Mouse (Mus musculus): Measurements from ENCODE around the gene Aprt. TPM values are rescaled to one million over a fixed set of nuclear protein-coding genes. Genes with fewer than 3 reads are reported as not detected.
A peak's percentile ranks its signal among the peaks of the same experiment; 100 is the strongest.

The Aprt gene
- total RNA-seq, 2 experiments from 2014 or later, result 152 to 258 TPM

DNA sequence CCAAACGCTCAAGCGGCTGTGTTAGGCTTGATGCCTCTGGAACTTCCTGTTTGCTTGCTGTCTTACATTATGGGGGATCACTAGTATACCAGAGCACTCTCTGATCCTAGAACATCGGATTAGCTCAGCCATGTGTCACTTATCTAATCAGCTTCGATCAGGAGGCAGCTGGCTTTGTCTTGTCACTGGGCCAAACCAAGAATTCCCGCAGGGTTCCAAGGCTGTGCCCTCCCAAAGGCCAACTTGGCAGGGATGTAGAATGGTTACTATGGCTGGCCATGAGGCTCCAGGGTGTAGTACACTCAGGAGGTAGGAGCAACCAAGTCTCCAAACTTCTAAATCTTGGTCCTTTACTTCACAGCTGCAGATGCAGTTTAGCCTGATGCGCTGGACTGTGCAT lies 9.9 kb downstream of the Aprt start:
- no peak for ATAC-seq (replicated peaks; ENCODE audit: poor library complexity)

DNA sequence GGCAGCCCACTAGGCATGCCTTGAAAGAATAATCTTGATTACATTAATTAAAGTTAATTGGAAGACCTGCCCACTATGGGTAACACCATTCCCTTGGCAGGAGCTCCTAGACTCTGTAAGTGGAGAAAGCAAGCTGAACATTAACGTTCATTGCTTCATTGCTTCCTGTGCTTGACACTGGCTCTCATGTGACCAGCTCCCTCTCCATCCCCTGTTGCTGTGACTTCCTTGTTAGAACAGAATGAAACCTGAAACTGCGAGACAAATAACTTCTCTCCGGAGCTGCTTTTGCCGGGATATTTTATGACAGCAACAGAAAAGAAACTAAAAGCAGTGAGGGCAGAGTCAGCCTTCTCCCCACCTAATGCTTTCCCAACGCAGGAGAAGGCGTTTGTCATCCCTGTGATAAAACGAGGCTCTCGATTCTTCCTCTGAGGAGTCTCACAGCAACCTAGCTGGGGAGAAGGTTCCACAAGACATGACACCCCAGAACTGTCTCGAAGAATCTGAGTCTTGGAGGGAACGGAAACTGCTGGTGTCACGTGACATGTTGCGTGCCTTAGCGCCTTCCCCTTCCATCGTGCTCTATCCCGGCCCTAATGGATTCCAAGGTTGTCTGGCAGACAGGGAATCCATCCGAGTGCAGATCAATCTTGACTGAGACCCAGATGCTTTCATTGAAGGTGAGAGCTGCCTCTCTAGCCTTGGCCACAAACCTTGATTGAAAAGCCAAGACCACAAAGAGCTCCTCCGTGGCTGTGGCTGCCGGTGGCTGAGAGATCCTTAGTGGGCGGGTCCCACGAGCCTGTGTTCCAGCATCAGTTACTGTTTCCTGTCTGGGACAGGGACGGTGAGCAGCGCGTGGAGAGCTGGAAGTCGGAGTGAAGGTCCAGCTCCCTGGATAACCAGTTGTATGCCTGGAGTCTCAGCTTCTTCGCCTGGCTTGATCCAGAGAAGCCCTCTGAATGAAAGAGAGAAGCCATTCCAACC lies 12.1 kb downstream of the Aprt start:
- ATAC-seq (replicated peaks; ENCODE audit: poor library complexity), result 0 out of 2 replicates have a peak, but pooled peaks have one; percentile 6

DNA sequence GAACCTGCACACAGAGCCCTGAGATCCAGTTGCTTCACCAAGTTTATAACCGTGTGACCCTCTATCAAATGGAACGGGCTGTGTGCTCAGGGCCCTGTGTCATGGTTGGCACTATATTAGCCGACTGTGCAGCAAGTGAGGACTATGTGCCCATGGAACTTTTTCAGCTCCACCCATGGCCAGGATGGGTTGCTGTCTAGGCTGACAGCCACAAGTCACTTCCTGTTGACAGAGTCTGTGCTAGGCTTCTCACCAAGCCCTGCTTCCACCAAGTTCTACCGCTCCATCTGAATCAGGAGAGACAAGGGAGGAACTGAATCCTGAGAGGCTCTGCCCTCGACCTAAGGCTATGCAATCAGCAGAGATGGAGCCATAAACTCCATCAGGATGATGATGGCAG lies 15.5 kb downstream of the Aprt start:
- ATAC-seq (replicated peaks; ENCODE audit: poor library complexity), result peak; percentile 26

DNA sequence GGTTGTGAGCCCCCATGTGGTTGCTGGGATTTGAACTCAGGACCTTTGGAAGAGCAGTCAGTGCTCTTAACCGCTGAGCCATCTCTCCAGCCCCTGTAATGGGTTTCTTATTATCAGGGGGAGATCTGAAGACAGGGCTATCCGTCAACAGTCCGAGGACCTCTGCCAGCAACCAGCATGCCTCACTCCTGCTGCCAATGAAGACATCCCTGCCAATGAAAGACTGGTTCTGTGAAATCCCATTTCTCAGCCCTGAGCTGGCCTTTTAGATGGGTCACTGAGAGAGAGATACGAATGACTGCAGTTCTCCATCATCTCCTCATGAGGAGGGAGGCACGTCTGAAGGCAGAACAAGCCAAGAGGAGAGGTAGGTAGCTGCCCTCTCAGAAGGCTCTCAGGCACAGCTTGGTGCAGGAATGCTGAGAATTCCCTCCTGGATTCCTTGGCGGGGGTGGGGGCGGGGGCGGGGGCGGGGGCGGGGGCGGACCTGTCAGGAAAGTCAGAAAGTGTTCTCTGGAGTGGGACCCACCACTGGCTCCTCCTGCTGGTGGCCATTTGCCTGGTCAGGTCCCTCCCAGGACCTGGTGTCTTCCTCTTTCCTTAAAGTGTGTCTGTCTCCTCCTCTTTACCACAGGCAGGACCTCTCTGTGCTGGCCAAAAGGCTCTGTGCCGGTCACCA lies 17.9 kb downstream of the Aprt start:
- no peak; the same call in 1 of the 2 replicates for ATAC-seq (replicated peaks; ENCODE audit: poor library complexity)

DNA sequence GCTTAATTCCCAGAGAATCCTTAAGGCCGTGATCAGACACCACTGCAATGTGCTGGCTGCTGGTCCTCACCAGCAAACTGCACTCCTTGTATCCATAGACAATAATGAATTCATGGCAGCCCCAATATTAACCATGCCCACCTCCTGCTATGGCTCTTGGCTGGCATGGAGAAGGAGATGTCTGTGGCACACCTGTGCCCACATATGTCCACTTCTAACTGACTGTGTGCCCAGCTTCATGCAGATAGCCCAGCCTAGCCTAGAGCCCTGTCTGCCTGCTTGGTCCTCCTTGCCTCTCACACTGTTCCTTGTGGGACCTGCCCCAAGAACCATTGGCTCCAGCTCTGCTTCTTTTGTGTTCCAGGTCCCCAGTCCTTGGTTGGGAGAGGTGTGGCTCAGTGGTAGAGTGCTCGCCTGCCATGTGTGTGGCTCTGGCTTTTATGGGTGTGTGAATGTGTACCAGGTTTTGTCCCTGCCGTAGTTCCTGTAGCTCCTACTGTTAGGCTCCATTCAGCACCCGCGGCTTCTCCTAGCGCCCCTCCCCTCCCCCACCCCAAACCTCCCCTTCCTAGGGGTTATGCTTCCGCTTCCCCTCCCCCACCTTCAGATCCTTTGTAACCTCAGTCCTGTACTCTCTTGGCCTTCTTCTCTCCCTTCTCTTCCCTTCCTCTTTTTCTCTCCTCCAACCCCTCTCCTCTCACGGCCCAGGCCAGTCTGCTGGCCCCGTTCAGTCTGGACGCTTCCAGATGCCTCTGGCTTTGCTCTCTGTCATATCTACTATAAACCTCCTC lies 19.3 kb downstream of the Aprt start:
- peak; percentile 29 for ATAC-seq (replicated peaks; ENCODE audit: poor library complexity)

DNA sequence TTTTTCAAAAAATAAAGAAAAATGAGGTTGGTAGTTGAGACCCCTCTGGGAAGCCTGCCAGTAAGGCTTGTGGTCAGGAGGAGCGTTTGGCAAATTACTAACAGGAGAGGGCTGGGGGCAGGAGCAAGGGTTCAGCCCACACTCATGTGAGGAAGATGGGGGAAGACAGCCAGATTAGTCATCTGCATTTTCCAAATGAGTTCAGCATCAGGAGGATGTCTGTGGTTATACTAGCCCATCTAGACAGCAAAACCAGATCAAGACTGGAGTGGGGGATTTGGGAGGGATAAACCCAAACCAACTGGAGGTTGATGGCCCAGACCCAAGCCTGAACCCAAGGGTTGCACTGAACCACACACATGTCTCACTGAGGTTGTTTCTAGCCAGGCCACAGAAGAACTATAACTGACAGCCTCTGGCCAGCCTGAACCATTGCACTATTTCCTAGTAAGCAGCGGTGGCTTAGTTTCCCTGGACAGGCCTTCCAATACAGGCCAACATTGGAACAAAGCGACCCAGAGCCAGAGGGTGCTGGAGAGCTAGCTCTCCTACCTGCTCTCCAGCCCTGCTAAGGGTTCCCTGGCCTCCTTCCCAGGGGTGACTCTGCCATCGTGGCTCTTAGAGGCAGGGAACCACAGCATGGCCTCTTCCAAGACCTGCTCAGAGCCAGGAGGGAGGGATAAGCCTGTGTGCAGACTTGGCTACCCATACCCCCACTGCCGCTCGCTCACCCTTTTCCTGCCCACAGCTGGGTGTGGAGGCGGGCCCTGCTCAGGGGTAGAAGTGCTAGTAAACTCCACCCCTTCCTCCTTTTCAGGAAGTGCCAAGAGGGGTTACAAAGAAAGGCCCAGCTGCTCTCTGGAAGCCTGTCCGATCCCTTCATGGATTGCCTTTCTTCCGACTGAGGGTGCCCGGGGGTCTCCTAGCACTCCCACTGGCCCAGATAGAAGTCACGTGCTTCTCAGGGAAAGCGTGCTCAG lies 20.4 kb downstream of the Aprt start:
- peak; percentile 81 for ATAC-seq (replicated peaks; ENCODE audit: poor library complexity)

DNA sequence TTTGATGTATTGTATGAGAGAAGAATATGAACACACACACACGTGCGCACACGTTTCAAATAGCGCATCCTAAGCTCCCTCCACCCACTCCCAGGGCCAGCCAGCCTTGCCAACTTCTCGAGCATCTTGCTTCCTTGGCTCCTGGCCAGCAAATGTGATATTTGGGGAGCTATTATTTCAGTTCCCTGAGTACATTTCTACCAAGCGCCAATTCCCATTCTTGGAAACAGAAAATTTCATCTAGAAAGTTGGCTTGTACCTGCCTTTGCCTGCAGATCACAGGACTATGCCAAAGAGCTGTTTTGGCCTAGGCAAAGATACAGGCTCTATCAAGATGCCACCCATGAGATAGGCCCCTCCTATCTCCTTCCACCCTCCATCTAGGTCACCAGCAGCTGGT lies 21.9 kb downstream of the Aprt start:
- no peak for ATAC-seq (replicated peaks; ENCODE audit: poor library complexity)

DNA sequence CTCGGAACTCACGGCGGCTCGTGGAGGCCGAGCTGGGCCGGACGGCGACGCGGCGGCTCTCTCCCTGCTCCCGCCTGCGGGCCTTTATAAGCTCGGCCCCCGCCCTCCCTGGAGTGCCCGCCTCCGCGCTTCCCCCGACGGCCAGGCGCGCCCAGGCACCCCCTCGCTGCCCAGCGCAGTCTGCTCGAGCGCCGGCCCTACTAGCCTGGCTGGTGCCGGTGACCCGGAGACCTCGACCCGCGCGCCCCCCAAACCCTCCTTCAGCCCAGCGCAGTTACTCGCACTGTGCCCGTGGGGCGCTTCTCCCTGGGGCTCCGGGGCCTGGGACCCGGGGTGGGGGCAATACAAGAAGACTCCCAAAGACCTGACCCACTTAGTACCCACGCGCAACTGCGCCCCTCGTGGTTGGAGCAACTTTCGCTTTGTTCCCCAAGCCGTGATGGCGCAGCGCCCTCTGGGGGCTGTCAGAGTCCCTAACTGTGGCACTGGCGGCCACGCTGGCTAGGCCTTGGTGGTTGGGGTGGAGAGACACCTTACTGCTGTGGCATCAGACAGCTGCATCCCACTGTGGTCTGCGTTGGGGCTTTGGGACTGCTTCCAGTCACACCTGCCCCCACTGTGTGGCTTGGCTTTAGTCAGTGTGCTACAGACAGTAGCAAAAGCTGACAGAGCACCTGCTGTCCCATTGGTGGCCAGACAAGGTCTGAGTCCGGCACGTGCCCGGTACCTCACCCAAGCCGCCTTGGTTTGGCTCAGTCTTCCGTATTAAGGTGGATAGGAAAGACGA lies 25.3 kb downstream of the Aprt start, which contains the start of gene Piezo1:
TSS of gene Piezo1 (minus strand) at position 65 of the 787 bp plus-strand sequence.
- peak; percentile 57 for ATAC-seq (replicated peaks; ENCODE audit: poor library complexity)

DNA sequence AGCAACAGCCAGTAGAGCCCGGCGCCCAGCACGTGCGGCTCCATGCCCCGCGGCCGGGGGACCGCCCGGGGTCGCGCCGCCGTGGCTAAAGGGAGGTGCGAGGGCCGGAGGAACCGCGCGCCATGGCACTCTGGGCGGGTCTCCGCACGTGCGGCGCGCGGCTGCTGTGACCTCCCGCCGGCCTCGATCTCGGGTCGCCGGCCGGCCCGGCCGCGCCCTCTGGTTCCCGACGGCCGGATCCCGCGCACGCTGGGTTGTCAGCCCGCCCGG lies 25.8 kb downstream of the Aprt start:
- ATAC-seq (replicated peaks; ENCODE audit: poor library complexity), result no peak

DNA sequence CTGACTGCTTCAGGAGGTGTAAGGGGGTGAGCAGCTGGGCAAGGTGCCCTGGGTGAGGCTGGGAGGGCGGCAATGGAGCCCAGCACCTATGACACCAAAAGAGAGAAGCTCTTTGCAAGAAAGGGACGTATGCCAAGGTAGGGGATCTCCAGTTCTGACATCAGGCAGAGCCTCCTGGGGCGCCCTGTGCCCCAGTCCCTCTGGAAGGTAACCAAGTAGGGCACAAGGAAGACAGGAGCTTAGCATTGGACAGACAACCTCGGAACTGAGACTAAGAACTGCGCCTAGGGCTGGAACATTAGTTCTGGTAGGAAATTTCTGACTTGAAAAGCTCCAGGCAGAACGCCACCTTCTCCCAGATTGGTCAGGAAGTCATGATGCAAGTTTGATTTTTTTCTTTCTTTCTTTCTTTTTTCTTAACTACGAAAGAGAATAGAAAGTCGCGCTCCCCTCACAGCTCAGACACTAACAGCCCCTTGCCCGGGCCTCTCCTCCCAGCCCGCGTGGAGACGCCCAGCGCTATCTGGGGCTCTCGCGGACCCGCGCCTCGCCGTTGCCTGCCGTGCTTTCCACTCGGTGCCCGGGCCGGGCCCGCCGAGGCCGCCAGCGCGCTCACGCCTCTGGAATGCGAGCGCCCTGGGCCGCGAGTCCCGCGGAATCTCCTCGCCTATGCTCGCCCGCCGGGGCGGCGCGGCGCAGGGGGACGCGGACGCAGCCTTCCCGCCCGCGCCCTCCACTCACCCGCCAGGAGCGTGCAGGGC lies 26.3 kb downstream of the Aprt start:
- no peak for ATAC-seq (replicated peaks; ENCODE audit: poor library complexity)

DNA sequence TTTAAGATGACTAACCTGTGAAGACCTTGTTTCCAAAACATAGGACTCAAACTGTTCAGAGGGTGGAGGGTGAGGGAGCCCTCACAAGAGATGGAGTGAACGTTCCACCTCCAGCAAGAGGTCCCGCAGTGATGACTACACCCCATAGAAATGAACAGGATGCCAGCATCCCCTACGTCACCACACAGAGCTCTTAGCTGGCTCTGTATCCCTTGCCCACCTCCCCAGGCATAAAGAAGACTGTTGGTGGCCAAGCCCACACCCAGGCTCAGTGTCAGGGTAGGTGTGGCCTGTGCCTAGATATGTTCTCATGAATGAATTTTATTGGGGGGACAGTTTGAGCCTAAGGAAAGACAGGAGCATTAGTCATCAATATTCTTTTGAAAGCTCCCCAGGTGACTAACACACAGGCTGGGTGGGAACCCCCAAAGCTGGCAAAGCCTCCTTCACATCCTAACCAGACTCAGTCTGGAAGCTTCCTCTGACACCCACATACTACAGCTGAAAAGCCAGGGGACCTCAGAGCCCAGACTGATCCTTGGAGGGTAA lies 27.7 kb downstream of the Aprt start:
- ATAC-seq (replicated peaks; ENCODE audit: poor library complexity), result no peak

DNA sequence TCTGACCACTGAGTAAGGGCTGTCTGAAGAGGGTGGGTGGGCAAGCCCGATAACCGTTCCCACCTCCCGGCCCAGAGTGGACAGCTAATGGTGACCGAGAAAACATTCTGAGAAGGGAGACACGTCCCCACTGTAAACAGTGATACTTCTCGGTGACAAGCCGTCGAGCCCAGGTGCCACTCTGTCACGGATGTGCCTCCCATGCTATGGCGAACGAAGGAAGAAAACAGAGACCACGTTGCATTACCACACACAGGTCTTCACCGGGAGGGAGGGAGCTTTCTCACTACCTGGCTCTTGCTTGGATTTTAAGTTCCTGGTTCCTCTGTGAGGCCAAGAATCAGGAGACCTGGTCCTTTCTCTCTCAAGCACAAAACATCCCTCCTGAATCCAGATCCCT lies 28.4 kb downstream of the Aprt start:
- ATAC-seq (replicated peaks; ENCODE audit: poor library complexity), result no peak

DNA sequence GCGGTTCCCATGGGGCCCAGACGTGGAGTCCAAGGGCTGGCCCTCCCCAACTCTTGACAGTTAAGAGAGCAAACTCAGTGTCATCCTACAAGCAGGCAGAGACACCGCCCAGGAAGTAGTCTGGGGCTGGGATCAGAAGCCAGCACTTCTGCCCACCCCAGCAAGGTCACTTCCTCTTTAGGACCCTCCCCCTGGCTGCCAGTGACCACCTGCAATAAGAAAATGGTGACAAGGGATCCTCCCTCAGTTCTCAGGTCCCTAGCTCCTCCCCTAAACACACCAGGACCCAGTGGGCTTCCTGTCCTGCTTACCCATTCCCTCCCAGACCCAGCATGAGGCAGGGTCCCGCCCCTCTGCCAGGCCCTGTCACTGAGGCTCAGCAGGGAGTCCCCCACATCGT lies 28.9 kb downstream of the Aprt start:
- ATAC-seq (replicated peaks; ENCODE audit: poor library complexity), result peak; percentile 67

DNA sequence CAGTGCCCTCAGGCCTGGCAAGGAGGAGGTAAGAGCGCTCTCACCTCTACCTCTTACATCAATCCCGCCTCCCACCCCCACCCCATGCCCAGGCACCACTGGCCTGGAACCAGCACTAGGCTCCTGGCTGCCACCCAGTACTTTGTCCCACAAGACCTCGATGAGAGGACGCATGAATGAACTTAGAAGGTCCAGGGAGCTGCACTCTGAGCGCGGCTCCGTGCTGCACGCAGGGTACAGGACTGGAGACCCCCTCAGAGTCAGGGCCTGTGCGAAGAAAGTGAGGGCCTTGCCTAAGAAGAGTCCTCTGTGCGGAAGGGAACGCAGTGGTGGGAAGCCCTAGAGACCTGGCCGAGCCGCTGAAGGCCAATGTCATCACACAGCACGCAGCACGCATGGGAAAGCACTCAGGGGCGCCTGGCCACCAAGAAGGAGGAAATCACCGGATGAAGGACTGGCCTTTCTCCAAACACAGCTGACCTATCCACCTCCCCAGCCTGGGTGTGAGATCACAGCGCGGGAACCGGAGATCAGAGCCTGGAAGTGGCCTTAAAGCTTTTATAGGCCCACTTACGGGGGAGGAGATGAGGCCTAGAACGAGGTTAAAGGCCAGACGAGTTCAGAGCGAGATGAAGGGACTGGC lies 29.8 kb downstream of the Aprt start:
- no peak for ATAC-seq (replicated peaks; ENCODE audit: poor library complexity)

DNA sequence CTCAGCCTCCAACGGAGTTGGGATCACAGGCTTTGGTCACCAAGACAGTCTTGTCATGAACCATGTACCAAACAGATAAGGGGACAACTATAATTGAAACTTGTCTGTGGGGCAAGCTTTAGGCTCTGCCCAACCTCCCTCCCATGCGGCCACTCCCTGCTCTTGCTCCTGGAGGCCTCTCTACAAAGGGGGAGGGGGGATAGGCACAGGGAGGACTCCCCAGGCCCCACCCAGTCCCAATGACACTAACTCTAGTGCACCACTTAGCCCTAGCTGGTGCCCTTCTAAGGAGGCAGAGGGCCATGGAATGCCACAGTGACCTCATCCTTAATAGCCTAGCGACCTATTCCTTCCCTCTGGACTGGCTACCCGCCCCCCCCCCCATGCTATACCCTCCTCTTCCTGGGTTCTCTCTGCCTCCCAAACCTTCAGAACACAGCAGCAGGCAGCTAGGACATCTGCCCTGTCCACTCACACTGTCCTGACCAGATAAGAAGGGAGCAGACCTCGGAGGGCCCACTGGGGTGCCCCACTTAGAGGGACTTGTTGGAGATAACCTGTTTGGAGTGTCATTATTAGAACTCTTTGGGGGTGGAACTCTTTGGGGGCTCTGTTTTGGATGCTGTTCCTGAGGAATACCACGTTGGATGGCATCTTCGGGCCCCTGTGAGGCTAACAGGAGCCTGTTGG lies 30.5 kb downstream of the Aprt start:
- peak; percentile 56 for ATAC-seq (replicated peaks; ENCODE audit: poor library complexity)

DNA sequence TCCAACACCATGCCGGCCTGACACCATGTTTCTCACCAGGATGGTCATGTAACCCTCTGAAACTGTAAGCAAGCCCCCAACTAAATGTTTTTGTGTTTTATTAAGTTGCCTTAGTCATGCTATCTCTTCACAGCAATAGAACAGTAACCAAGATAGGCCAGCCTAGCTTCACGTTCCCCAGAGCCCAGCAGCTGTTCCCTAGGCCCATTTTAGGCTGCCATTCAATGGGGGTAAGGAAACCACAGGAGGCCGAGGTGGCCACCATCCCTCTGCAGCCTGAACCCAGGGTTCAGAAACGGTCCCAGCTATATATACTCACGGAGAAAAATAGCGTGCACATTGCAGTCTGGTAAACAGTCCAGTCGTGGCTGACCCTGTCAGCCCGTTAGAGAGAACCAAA lies 32.6 kb downstream of the Aprt start:
- ATAC-seq (replicated peaks; ENCODE audit: poor library complexity), result no peak
